Mouse (Mus musculus): ENCODE data around the gene Fsd1.

Fsd1 gene

DNA sequence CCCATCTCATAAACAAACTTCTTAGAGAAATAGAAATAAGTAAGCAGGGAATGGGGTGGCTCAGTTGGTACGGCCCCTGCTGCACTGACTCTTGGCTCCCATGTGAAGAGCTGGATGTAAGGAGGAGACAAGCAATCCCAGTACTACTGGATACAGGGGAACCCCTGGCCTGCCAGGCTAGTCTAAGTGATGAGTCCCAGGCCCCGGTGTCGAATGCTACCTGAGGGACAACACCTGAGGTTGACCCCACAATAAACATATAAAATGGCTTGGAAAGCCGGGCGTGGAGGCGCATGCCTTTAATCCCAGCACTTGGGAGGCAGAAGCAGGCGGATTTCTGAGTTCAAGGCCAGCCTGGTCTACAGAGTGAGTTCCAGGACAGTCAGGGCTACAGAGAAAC, 45.1 kb downstream of the Fsd1 start:
- no peak for DNase-seq

- no peak for DNase-seq
These were observed 45.9 kb downstream of the Fsd1 start for GRCm38 (mm10) chr17:56032127-56032733.

DNA sequence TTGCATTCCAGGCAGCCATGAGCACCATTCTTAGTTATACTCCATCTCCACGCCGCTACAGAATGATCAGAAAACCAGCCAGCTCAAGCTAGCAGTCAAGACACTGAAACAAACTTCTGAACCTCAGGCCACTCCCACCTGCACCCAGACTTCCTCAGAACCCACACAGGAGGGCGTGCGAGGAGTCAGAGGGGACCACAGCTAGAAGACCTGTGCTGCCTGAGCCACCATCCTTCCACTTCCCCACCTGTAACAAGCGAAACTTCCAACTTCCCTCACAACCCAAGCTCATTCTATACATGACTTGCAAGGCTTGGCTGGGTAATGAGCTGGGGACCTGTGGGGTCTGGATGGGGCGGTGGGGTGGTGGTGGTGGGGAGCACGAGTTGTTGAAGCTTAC, 46.5 kb downstream of the Fsd1 start:
- DNase-seq, result no peak

DNA sequence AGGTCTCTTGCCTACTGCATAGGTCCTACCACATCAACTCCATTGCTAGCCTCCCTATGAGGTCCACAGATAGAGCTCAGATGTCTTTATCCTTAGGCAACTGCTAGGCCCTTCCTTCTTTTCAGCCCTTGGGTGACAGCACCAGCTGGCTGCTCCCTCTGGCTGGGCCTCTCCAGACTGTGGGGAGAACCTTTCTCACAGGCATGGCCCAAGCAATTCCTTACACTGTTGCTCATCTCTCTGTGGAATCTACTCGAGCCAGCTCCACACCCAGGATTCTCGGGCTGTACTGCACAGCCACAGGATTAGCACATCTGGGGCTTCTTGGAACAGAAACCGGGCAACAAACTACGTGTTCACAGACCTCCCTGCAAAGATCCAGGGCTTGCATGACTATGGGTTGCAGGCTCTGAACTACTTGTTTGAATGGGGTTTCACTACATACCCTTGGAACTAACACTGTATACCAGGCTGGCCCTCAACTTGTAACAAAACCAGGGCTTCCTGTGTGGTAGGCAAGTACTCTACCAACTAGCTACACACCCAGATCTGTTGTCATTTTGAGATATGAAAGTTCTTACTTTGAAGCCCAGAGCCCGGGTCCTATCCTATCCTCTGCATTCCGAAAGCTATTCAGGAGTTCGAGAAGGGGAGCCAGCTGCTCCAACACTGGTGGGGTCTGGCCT, 47.9 kb downstream of the Fsd1 start:
- no peak for DNase-seq

DNA sequence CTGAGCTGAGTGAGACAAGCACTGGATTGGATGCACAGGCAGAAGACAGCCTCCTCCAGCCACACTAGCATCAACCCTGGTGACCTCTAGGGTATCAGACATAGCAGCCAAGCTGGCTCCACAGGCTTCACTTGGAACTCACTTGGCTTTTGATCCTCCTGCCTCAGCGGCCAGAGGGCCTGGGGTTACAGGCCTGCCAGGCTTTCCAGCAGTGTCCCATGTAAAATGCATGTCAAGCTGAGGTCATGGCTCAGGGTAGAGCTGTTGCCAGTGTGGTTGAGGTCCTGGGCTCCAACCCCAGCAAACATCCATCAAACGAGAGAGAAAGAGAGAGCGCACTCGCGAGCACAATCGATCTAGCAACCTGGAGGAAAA, 48.4 kb downstream of the Fsd1 start:
- DNase-seq, result no peak

- DNase-seq, result no peak
These were observed 48.9 kb downstream of the Fsd1 start for GRCm38 (mm10) chr17:56035216-56035615.

DNA sequence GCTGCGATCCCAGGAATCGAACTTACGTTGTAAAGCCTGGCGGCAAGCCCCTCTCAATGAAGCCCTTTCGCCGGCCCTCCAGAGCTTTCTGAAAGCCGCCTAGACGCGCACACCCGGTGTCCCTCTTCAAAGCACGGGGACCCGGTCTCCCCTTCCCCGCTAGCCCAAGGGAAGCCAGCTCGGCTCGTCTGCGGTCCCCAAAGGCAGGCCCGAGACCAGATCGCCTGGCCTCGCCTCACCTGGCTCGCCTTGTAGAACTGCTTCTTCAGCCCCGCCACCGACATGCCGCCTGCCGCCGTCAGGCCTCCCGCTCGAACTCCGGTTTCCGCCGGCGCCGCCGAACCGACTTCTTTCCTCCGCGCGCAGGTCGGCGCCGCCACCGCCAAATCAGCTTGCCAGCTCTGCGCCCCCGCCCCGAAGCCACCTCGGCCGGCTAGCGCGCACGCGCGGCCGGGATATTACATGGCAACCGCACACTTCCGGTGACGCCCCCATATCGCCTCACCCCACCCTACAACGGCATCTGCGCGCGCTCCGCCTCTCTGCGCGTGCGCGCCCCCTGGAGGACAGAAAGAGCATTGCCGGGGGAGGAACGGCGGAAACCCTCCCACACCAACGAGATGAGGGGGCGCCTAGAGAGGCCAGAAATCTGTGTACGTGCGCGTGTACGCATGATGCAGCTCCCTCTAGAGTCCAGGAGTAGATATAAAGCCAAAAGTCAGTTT, 50.0 kb downstream of the Fsd1 start, which contains the start of gene Sh3gl1:
Gene Sh3gl1 (minus strand): TSS at position 460 of the 725 bp plus-strand sequence.
- DNase-seq, result peak; percentile 99

DNA sequence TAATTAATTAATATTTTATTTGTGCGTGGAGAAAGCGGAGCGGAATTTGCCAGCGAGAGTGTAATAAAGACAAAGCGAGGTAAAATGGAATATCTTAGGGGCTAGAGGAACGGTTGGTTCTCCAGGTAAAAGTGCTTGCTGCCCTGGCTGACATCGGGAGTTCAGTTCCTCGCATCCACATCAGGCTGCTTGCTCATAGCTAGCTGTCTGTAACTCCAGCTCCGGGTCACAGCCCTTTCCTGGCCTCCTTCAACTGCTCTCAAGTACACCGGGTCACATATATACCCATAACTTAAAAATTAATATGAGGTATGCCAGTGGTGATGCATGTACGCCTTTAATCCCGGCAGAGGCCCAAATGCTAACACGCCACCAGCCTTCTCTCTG, 50.6 kb downstream of the Fsd1 start:
- no peak for DNase-seq

DNA sequence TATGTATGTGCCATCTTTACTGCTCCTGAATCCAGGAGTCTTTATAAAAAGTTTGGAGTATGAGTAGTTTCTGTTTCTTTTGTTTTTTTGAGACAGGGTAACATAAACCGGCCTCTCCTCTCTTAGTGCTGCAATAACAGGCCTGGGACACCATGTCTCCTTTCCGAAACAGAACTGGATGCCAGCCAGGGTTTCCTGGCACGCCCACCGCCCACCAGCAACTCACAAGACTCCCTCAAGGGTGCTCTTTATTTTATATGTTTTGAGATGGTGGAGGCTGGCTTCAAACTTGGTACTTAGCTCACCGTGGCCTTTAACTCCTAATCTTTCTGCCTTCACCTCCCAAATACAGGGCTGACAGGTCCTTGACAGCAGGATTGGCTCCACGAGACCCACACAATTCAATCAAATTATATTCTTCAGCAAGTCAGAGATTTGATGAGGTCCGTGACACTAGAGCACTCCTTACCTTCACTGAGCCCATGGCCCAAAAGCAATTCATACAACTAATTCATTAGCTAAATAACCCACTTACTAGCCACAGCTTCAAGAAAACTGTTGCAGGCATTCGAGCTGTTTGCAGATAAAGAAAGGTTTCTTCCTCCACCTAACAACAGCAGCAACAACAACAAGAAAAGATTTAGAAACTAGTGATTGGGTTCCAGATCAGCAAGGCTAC, 52.4 kb downstream of the Fsd1 start:
- peak; percentile 39 for DNase-seq

DNA sequence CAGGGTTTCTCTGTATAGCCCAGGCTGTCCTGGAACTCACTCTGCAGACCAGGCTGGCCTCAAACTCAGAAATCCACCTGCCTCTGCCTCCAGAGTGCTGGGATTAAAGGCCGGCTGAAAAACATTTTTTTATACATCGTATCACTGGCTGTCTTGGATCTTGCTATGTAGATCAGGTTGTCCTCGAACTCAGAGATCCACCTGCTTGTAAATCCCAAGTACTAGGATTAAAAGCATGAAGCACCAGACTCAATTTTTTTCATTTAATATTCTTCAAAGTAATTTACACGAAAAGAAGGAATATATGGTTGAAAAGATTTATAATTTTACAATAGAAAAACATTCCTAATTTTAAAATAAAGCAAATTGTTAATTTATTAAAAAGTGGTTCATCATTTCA, 53.0 kb downstream of the Fsd1 start:
- no peak for DNase-seq

DNA sequence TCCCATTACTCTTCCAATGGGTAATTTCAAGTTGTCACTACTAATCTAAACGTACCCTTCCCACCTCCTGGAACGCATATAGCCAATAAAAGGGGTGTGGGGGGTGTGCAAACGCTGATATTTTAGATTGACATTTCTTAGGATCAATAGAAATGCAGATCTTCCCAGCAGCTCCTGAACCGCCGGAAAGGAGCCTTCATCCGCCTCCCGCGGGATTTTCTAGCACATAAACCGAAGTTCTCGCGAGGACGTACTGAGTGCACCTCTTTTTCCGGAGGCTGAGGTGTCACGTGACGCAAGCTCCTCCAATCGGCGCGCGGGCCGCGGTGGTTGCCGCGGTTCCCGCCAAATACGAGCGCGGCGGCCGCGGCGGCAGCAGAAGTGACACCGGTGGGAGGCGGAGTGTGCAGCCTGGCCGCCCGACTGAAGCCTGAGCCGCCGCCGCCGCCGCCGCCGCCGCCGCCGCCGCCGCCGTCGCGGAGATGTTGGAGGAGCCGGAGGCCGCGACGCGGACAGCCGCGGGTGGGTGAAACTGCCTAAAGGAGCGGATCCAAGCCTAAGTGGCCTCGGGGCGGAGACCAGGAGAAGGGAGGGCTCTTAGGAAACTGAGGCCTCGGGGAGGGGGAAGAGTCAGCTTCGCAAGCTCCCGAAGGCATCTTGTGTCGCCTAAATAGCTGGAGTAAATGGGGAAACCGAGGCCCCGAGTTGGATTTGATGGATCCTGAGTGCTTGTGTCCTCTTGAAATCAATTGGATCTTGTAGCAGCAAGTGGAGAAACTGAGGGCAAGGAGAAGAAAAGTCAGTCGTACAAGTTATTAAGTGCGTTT, 53.9 kb downstream of the Fsd1 start, which contains the start of gene Chaf1a:
Gene Chaf1a (plus strand): TSS at position 410 of the 827 bp plus-strand sequence.
- DNase-seq, result peak; percentile 99

GRCm38 (mm10) chr17:56040857-56041163, 54.5 kb downstream of the Fsd1 start:
- DNase-seq, result no peak

All from lung, postnatal 14 days (tissue).